Mouse (Mus musculus) embryonic facial prominence, embryonic 11.5 days (tissue): Measurements from ENCODE around the gene Grm4. TPM values are rescaled to one million over a fixed set of nuclear protein-coding genes. Genes with fewer than 3 reads are reported as not detected.
"Not testable (repeated sequence)": the region's sequence is repeated elsewhere in the genome, so short reads cannot be mapped to it uniquely, and the experiment has no call there.

ENCODE experiments used
- ATAC-seq: fragments of 200-750 bp; cut with Nextera tagmentation; replicated peaks from 2 replicates; pipeline ENCODE4 v1.8.0; 2017; ENCODE audit warnings: low read depth; ENCODE audit not compliant: insufficient number of reproducible peaks, low FRiP score, low TSS enrichment
- DNase-seq: peaks from one replicate; pipeline ENCODE4 v3.0.0-alpha.2; 2015; ENCODE audit warnings: low spot score
- H3K27ac ChIP-seq: fragments of 300-500 bp; sonication (generic); replicated peaks from 2 replicates; pipeline ENCODE4 v1.5.1; 2014; ENCODE audit warnings: mild to moderate bottlenecking, low read depth, low read length, control low read depth
- H3K27me3 ChIP-seq: fragments of 300-500 bp; sonication (generic); 2 replicates; pipeline ENCODE4 v1.6.1; 2014; ENCODE audit warnings: mild to moderate bottlenecking, low read length, moderate library complexity, mixed read lengths; ENCODE audit not compliant: control insufficient read depth, insufficient read depth
- H3K36me3 ChIP-seq: fragments of 300-500 bp; sonication (generic); replicated peaks from 2 replicates; pipeline ENCODE4 v1.6.1; 2014; ENCODE audit warnings: low read depth, mild to moderate bottlenecking, low read length, moderate library complexity, mixed read lengths; ENCODE audit not compliant: control insufficient read depth, insufficient read depth
- H3K4me1 ChIP-seq: fragments of 300-500 bp; sonication (generic); 2 replicates; pipeline ENCODE4 v1.6.1; 2014; ENCODE audit warnings: low read length, mixed read lengths; ENCODE audit not compliant: control insufficient read depth, insufficient read depth
- H3K4me2 ChIP-seq: fragments of 300-500 bp; sonication (generic); 2 replicates; pipeline ENCODE4 v1.6.1; 2014; ENCODE audit warnings: low read depth, mild to moderate bottlenecking, control low read depth, low read length, moderate library complexity
- H3K4me3 ChIP-seq: fragments of 300-500 bp; sonication (generic); 2 replicates; pipeline ENCODE4 v1.5.1; 2014; ENCODE audit warnings: low read depth, low read length, control low read depth
- H3K9ac ChIP-seq: fragments of 300-500 bp; sonication (generic); replicated peaks from 2 replicates; pipeline ENCODE4 v1.6.1; 2014; ENCODE audit warnings: mild to moderate bottlenecking, control low read depth, low read length
- H3K9me3 ChIP-seq: fragments of 300-500 bp; sonication (generic); replicated peaks from 2 replicates; pipeline ENCODE4 v1.6.1; 2016; ENCODE audit warnings: mild to moderate bottlenecking, low read length, inconsistent platforms, mixed read lengths; ENCODE audit not compliant: control insufficient read depth
- WGBS: fragments of 180-500 bp; shearing (Covaris S2); extraction: QIAGEN DNeasy Blood & Tissue Kit; methylation state at CpG from one replicate; pipeline ENCODE4 v1.1.7; 2014; 5-methylcytosine and 5-hydroxymethylcytosine counted together
- polyA plus RNA-seq: library from polyadenylated mRNA; unstranded; fragments of >200 nt; fragmentation: Nextera tagmentation; extraction: Ambion mirVana; gene quantifications from 2 replicates; pipeline ENCODE4 v1.2.1, GENCODE M21; 2014

The Grm4 gene
- polyA plus RNA-seq, 1 experiment from 2014 or later, result 0.49 TPM

- Histone ChIP-seq H3K4me2 (peak overlapping the region; percentile 17; the same call in 1 of the 2 replicates), H3K4me3 (no peak overlapping the region), H3K9ac (no peak overlapping the region), H3K27me3 (no peaks in the 10 kb centered on the region), H3K4me1 (no peaks in the 10 kb centered on the region; the same call in none of the 2 replicates), H3K9me3 (no peaks in the 10 kb centered on the region), H3K36me3 (no peaks in the 10 kb centered on the region), H3K27ac (no peak overlapping the region)
- no peak; the same call in 1 of the 2 replicates for ATAC-seq
- peak; percentile 40 for DNase-seq
- WGBS, result 38% methylated on average over 17 of the region's 17 CpGs
These were observed 135.5 kb downstream of the Grm4 start for GRCm38 (mm10) chr17:27385513-27386261.

GRCm38 (mm10) chr17:27382916-27383315 lies 138.3 kb downstream of the Grm4 start:
- no peaks in the 10 kb centered on the region for H3K9me3 ChIP-seq
- no peaks in the 10 kb centered on the region; the same call in 1 of the 2 replicates for H3K4me1 ChIP-seq
- H3K4me2 ChIP-seq, result no peak overlapping the region
- no peak overlapping the region for H3K4me3 ChIP-seq
- H3K27ac ChIP-seq, result no peak overlapping the region
- H3K9ac ChIP-seq, result no peak overlapping the region
- DNase-seq, result no peak
- no peak for ATAC-seq
- 92% methylated on average over 11 of the region's 11 CpGs for WGBS
- H3K36me3 ChIP-seq, result no peaks in the 10 kb centered on the region
- H3K27me3 ChIP-seq, result no peaks in the 10 kb centered on the region

GRCm38 (mm10) chr17:27380911-27381459 lies 140.2 kb downstream of the Grm4 start:
- not testable (repeated sequence) for H3K4me2 ChIP-seq, ATAC-seq, H3K9ac ChIP-seq, H3K9me3 ChIP-seq, H3K27ac ChIP-seq, H3K36me3 ChIP-seq, H3K4me1 ChIP-seq, H3K27me3 ChIP-seq, H3K4me3 ChIP-seq, DNase-seq
- 70% methylated on average over 9 of the region's 9 CpGs for WGBS

GRCm38 (mm10) chr17:27378977-27379376 lies 142.2 kb downstream of the Grm4 start:
- WGBS, result 40% methylated on average over 3 of the region's 3 CpGs

GRCm38 (mm10) chr17:27377151-27377550 lies 144.1 kb downstream of the Grm4 start:
- 93% methylated on average over 1 of the region's 1 CpGs for WGBS
- Histone ChIP-seq H3K4me1 (no peaks in the 10 kb centered on the region), H3K4me2 (no peak overlapping the region), H3K9ac (no peak overlapping the region), H3K36me3 (no peaks in the 10 kb centered on the region), H3K27ac (no peak overlapping the region), H3K9me3 (no peaks in the 10 kb centered on the region), H3K4me3 (no peak overlapping the region), H3K27me3 (no peaks in the 10 kb centered on the region)
- ATAC-seq (no peak), DNase-seq (no peak)

More at GRCm38 (mm10) chr17:27378977-27379376, 142.2 kb downstream of the Grm4 start:
- Histone ChIP-seq H3K27ac (no peak overlapping the region), H3K4me1 (no peaks in the 10 kb centered on the region), H3K36me3 (no peaks in the 10 kb centered on the region), H3K9ac (no peak overlapping the region), H3K9me3 (no peaks in the 10 kb centered on the region), H3K4me2 (no peak overlapping the region), H3K27me3 (no peaks in the 10 kb centered on the region), H3K4me3 (no peak overlapping the region)
- DNase-seq (no peak), ATAC-seq (no peak)

GRCm38 (mm10) chr17:27375551-27375950 lies 145.7 kb downstream of the Grm4 start:
- H3K9me3 ChIP-seq, result no peaks in the 10 kb centered on the region
- no peak overlapping the region for H3K4me2 ChIP-seq
- WGBS, result 80% methylated on average over 5 of the region's 5 CpGs
- no peak for ATAC-seq
- H3K27ac ChIP-seq, result no peak overlapping the region
- no peaks in the 10 kb centered on the region for H3K27me3 ChIP-seq
- H3K36me3 ChIP-seq, result no peaks in the 10 kb centered on the region
- H3K9ac ChIP-seq, result no peak overlapping the region
- no peak for DNase-seq
- H3K4me3 ChIP-seq, result no peak overlapping the region
- no peaks in the 10 kb centered on the region for H3K4me1 ChIP-seq

Other genes starting within 250 kb of the Grm4 start
- 415 and 428 TPM in 2 replicates for gene Hmga1, start 35.1 kb upstream of the Grm4 start, polyA plus RNA-seq
- 13.3 and 16.7 TPM in 2 replicates for gene AI413582, start 44.4 kb upstream of the Grm4 start, polyA plus RNA-seq
- gene Nudt3, start 102.1 kb upstream of the Grm4 start, polyA plus RNA-seq, result 37.2 and 37.3 TPM in 2 replicates
- not detected in 2 replicates for gene RPS10-NUDT3, start 113.8 kb upstream of the Grm4 start, polyA plus RNA-seq
- gene Rps10, start 115.3 kb upstream of the Grm4 start, polyA plus RNA-seq, result 919 and 920 TPM in 2 replicates
- 4.7 and 6.4 TPM in 2 replicates for gene Pacsin1, start 134.1 kb upstream of the Grm4 start, polyA plus RNA-seq
- 0.18 TPM in 1 of 2 replicates, not detected in the other for gene Spdef, start 207.6 kb upstream of the Grm4 start, polyA plus RNA-seq